Mouse (Mus musculus): ENCODE data around the gene Slc2a5. TPM values are rescaled to one million over a fixed set of nuclear protein-coding genes. Genes with fewer than 3 reads are reported as not detected.

Slc2a5 gene
- 1.3 and 2.2 TPM in 2 replicates for polyA plus RNA-seq (2012; rRNA removed)

DNA sequence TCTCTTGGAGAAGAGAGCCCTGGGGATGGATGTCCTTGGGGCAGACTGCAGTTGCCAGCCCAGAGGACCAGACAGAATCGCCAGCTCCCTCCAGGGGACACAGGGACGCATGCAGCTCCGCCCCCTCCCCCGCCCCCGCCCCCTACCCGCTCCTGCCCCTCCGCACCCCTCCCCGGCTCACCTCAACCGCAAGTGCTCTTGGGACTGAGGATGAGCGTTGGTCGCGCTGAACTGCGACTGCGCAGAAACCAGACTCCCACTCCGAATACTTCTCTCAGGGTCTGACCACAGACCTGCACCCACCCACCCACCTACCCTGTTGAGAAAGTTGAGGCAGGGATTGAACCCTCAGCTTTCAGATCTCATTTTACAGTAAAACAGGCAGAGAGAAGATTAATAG, at the start of gene Slc2a5:
Slc2a5 (plus strand) TSS at position 229 of the 400 bp plus-strand sequence.

DNA sequence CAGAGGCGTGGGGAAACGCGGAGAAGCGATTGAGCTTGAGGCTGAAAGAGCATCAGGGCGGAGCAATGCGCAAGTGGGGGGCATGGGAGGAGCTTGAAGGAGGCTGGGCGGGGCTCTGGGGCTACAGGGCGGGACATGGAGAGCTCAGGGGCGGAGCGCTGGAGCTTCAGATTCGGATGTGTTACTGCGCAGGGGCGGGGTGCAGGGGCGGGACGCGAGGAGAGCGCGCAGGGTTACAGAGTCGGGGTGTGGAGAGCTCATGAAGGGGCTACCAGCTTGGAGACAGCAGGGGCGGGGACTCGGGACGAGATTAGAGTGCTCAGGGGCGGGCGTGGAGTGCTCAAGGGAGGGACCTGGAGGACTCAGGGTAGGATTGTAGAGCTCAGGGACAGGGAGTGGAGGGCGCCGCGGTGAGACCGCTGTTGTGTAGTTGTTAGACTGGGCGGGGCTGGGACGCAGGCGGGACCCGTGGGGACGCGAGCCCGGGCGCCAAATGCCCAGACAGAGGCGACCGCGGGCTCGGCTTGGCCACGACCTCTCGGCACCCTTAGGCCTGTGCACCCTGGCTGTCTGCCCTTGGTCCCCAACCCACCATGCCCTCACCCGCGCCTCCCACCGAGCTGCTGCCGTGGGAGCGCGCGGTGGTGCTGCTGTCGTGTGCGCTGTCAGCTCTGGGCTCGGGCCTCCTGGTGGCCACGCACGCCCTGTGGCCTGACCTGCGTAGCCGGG, 31.8 kb upstream of the Slc2a5 start, which contains the start of gene Gpr157:
Gpr157 (plus strand) TSS at position 205 of the 729 bp plus-strand sequence.

Other genes starting within 250 kb of the Slc2a5 start
- gene Spsb1, start 164.2 kb upstream of the Slc2a5 start, polyA plus RNA-seq (2012; rRNA removed): 7.2 and 8.9 TPM in 2 replicates
- gene H6pd, start 110.3 kb upstream of the Slc2a5 start, polyA plus RNA-seq (2012; rRNA removed): 4.8 and 6.3 TPM in 2 replicates
- 1.2 and 1.5 TPM in 2 replicates for gene Gpr157, start 31.9 kb upstream of the Slc2a5 start, polyA plus RNA-seq (2012; rRNA removed)
- not detected in 2 replicates for gene Slc2a7, start 29.7 kb downstream of the Slc2a5 start, polyA plus RNA-seq (2012; rRNA removed)
- gene Car6, start 82.0 kb downstream of the Slc2a5 start, polyA plus RNA-seq (2012; rRNA removed): not detected in 2 replicates
- gene Eno1, start 117.4 kb downstream of the Slc2a5 start, polyA plus RNA-seq (2012; rRNA removed): 518 and 530 TPM in 2 replicates
- 32.7 and 35.4 TPM in 2 replicates for gene Rere, start 162.4 kb downstream of the Slc2a5 start, polyA plus RNA-seq (2012; rRNA removed)